Mouse (Mus musculus) right cerebral cortex, adult 2 months (tissue): ENCODE results near the gene Spen.

Source experiments
- DNase-seq, 2 experiments: peaks; one replicate each; pipeline ENCODE4 v3.0.0; 2021 to 2022; ENCODE audit warnings: low spot score in 2 of 2

Spen gene

DNA sequence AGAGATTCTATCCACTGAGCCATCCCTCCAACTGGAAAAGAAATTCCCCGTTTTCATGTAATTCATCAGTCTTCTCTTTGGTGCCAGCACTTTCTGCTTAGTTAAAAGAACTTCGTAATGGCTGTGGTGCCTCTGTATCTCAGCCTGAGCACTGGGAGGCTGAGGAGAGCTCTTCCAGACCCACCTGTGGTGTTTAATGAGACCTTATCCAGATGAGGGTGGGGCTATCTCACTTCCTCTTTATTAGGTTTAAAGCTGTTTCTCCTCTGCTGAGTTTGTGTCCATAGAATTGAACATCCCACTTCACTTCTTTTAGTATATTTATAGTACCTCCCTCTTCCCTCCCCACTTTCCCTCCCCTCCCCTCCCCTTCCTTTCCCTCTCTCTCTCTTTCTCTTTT lies 87.1 kb downstream of the Spen start:
- no peak for DNase-seq

DNA sequence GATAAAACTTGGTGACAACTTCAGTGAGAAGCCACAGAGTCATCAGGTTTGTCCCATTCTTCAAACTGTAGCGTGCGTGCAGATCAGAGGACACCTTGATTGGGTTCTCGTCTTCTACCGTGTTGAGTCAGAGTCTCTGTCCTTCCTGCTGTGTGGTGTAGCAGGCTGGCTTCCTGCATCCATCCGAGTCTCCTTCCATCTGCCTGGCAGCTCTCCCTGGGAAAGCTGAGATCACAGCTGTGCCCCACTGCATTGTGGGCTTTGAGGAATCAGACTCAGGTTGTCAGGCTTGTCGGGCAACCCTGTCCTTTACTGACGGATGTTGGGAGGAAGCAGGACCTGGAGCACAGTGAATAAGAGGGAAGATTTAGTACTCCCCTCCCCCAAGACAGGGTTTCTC lies 92.2 kb downstream of the Spen start:
- peak in 1 of 2 experiments; percentile 43 for DNase-seq

DNA sequence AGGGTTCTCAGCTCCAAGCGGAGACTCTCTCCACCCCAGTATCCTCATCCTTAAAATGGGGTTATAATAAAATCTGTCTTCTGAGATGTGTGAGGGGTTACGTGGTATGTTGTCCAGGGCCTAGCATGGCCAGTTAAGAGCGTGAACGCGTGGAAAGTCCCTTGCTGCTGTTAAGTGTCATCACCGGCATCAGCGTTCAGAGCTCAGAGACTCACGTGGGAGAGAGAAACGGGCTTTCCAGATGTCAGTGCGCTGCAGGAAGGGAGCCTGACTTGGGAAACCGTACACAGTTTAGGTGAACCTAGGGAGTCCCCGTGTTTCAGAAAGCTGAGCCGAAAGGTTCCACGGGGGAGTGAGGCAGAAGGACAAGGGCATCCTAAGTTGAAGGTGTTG lies 93.1 kb downstream of the Spen start:
- DNase-seq: peak in 1 of 2 experiments; percentile 12

GRCm38 (mm10) chr4:141444451-141445327 lies 93.7 kb downstream of the Spen start, which contains the start of gene Zbtb17:
TSS of gene Zbtb17 (plus strand) at chr4:141444654.
- peak; percentile 83 to 87 for DNase-seq

GRCm38 (mm10) chr4:141443641-141444429 lies 94.6 kb downstream of the Spen start:
- no peak for DNase-seq

GRCm38 (mm10) chr4:141440877-141441276 lies 97.5 kb downstream of the Spen start:
- no peak for DNase-seq

DNA sequence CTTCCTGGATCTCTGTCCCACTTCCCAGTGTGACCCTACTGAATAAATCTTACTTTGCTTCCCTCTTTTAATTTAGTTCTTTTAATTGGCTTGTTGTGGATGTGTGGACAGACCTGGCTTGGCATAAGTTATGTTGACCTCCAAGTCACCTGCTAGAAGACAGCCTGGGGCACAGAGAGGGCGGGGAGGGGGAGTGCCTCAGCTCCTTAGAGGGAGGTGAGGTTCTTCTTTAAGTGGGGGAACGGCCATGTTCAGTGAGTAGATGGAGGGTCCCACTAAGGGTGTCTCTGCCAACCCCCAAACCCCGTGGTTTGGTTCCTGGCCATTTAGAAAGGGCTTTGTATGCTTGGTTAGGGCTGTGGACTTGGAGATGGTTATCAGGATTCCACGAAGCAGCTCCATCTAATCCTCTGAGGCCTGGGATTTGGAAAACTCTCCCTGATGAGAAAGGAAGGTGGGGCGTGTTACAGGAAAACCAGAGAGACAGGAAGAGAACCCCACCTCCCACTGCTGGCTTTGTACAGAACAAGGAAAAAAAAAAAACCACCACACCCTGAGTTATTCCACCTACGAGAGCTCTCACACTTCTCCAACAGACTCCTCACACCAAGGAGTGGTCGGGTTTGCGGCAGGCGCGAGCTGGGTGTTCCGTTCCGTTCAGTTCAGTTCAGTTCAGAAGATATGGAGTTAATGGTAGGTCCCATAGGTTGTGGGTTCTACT lies 99.2 kb downstream of the Spen start:
- DNase-seq: no peak

DNA sequence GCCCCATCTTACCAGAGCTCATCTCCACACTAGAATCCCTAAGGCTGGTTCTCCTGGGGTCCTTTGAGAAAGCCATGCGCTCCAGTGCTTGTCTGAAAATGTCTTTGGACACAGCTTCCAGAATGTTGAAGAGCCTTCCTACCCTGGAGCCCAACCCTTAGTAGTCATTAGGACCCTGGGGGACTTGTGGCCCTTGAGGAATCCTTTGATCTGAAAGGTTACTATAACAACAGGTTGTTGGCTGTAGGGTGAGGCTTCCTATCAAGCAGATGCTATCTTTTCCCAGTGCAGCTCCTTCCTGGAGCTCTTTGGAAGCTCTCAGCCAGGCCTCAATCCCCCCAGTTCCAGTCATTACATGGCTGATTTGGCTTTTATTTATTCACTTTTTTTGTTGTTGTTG lies 102.4 kb downstream of the Spen start, which contains the start of gene Srarp:
Gene Srarp (minus strand): TSS at position 132 of the 400 bp plus-strand sequence.
- DNase-seq: no peak

GRCm38 (mm10) chr4:141433191-141433590 lies 105.2 kb downstream of the Spen start:
- DNase-seq: no peak

- DNase-seq: no peak
These were observed 105.7 kb downstream of the Spen start for GRCm38 (mm10) chr4:141432666-141433065.

- peak; percentile 68 to 75 for DNase-seq
These were observed 107.4 kb downstream of the Spen start for GRCm38 (mm10) chr4:141430997-141431396.

DNA sequence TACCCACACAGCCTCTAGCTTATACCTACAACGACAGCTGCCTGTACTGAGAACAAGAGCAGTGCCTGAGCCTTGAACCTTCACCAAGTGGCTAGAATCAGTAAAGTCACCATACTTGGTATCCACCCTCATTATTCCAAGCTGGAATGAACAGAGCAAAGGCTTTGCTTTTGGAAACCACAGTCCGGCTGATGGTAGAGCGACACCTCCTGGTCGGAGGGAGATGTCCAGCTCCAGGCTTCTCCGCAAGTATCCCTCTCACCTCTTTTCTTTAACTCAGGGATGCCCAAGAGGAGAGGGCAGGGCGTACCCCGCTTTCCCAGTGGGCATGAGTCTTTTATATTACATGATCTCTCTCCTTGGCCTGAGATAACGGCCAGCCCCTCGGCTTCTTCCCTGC lies 108.5 kb downstream of the Spen start:
- peak in 1 of 2 experiments; percentile 39 for DNase-seq

GRCm38 (mm10) chr4:141429381-141429780 lies 109.0 kb downstream of the Spen start:
- no peak for DNase-seq

GRCm38 (mm10) chr4:141427921-141428320 lies 110.5 kb downstream of the Spen start:
- no peak for DNase-seq

DNA sequence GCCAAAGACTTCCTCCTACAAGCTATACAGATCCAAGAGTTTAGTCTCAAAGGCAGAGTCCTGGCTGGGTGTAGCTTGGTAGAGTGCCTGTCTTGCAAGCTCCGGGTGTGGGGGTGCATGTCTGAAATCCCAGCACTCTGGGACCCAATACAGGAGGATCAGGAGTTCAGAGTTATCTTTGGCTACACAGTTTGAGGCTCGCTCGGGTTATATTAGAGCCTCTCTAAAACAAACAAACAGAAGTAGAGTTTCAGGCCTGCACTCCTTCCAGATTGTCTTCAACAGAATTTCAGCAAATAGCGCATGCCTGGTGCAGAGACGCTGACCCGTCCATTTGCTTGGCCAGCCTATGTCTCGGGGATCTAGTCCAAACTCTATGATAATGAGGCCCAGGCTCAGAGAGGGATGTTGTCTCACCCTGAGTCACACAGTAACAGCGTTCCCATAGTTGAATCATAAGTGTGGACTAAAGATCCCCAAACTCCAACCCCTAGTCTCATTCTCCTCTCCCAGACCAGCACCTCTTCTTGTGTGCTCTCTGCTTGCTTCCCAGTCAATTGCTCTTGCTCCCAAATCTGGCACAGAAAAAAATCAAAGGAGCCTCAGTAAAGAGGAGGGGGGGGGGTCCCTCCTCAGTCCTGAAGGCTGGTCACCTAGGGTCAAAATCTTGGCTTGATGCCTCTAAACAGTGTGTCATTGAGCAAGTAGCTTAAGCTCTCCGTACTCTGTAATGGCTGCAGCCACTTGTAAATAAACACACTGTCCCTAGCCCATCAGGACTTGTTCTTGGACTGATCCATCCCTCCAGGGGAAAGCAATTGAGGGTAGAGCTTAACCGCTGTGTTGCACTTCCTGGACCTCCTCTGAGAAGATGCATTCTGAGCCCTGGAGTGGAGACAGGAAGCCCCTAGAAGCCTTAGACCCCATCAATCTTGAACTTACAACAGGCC lies 111.3 kb downstream of the Spen start:
- DNase-seq: no peak

- peak; percentile 79 to 80 for DNase-seq
These were observed 112.6 kb downstream of the Spen start for GRCm38 (mm10) chr4:141425484-141426479.

DNA sequence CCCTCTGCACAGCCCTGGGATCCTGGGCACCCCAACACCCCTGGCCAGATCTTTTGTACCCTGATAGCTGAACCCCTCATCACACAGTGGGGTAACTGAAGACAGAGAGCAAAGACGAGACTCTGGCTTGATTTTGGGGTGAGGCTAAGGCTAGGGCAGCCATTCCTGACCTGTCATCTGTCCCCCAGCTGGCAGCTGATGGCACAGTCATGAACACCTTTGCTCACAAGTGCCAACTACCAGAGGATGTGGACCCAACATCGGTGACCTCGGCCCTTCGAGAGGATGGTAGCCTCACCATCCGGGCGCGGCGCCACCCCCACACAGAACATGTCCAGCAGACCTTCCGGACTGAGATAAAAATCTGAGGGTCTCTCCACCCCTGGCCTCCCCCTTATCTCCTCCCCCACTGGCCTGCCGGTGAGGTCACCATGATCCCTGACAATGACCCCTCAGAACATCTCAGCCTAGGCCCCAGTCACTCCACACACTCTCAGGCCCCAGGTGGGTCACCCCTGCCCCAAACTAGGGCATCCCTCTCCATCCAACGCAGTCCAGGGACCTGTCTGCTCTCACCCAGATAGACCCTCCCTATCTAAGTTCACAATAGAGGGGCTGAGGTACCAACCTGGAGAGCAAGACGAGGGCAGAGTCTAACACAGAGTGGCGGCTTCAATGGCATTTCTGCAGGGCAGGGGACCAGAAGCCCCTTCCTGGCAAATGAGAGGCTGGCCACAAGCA lies 114.5 kb downstream of the Spen start:
- no peak for DNase-seq

GRCm38 (mm10) chr4:141423288-141423687 lies 115.1 kb downstream of the Spen start:
- no peak for DNase-seq

GRCm38 (mm10) chr4:141422841-141423240 lies 115.6 kb downstream of the Spen start:
- no peak for DNase-seq
